Mouse (Mus musculus): Measurements from ENCODE around the gene Pcsk6. TPM values are rescaled to one million over a fixed set of nuclear protein-coding genes. Genes with fewer than 3 reads are reported as not detected.

Pcsk6 gene
- total RNA-seq, 1 experiment = 62.6 TPM

- in situ Hi-C loops (cut with MboI; ENCODE audit: low sequenced_read_pairs in 2 of 2, unreplicated experiment in 2 of 2) = no loop called here
These were observed 120.5 kb downstream of the Pcsk6 start for GRCm38 (mm10) chr7:65982057-65982456.

GRCm38 (mm10) chr7:65988249-65988648 lies 126.7 kb downstream of the Pcsk6 start:
- no peak overlapping the region for H3K27ac ChIP-seq (ENCODE audit: insufficient read depth, low read depth, low read length, poor library complexity, severe bottlenecking)
- H3K36me3 ChIP-seq (ENCODE audit: control insufficient read depth, insufficient read depth, low read length, poor library complexity, severe bottlenecking) = peaks cover 2% of the 10 kb centered on the region; the same call in 1 of the 2 replicates
- H3K9me3 ChIP-seq (ENCODE audit: control insufficient read depth, insufficient read depth, low read depth, low read length) = no peaks in the 10 kb centered on the region
- no peak overlapping the region for H3K9ac ChIP-seq (ENCODE audit: insufficient read depth, low read depth, low read length, poor library complexity, severe bottlenecking)
- in situ Hi-C loops (cut with MboI; ENCODE audit: low sequenced_read_pairs in 2 of 2, unreplicated experiment in 2 of 2) = no loop called here
- DNase-seq (ENCODE audit: low read depth, low spot score) = no peak
- no peaks in the 10 kb centered on the region for H3K4me1 ChIP-seq (ENCODE audit: control insufficient read depth in 2 of 2, insufficient read depth in 2 of 2, low read length in 2 of 2, poor library complexity in 1 of 2)
- no peak overlapping the region for H3K4me3 ChIP-seq (ENCODE audit: insufficient read depth in 1 of 2, low read depth in 1 of 2, low read length in 2 of 2, poor library complexity in 1 of 2, severe bottlenecking in 1 of 2)
- no peak for TF ChIP-seq HCFC1 (IDR thresholded peaks at IDR 0.05; ENCODE audit: borderline replicate concordance, insufficient read depth, low read length)
- TF ChIP-seq ZNF384 (IDR thresholded peaks at IDR 0.05; ENCODE audit: low read depth, low read length) = no peak
- TF ChIP-seq CHD2 (IDR thresholded peaks at IDR 0.05; ENCODE audit: low read depth, low read length) = no peak
- TF ChIP-seq ZC3H11A (IDR thresholded peaks at IDR 0.05; ENCODE audit: borderline replicate concordance, low read depth, low read length) = no peak
- no peak for TF ChIP-seq MAFK (IDR thresholded peaks at IDR 0.05; ENCODE audit: insufficient read depth, low read depth, low read length)

More at GRCm38 (mm10) chr7:65982057-65982456, 120.5 kb downstream of the Pcsk6 start:
- Histone ChIP-seq H3K4me1 (ENCODE audit: control insufficient read depth in 2 of 2, insufficient read depth in 2 of 2, low read length in 2 of 2, poor library complexity in 1 of 2) (no peaks in the 10 kb centered on the region), H3K4me3 (ENCODE audit: insufficient read depth in 1 of 2, low read depth in 1 of 2, low read length in 2 of 2, poor library complexity in 1 of 2, severe bottlenecking in 1 of 2) (no peak overlapping the region), H3K9me3 (ENCODE audit: control insufficient read depth, insufficient read depth, low read depth, low read length) (no peaks in the 10 kb centered on the region), H3K9ac (ENCODE audit: insufficient read depth, low read depth, low read length, poor library complexity, severe bottlenecking) (no peak overlapping the region), H3K36me3 (ENCODE audit: control insufficient read depth, insufficient read depth, low read length, poor library complexity, severe bottlenecking) (no peaks in the 10 kb centered on the region), H3K27ac (ENCODE audit: insufficient read depth, low read depth, low read length, poor library complexity, severe bottlenecking) (no peak overlapping the region)
- no peak for TF ChIP-seq ZC3H11A (IDR thresholded peaks at IDR 0.05; ENCODE audit: borderline replicate concordance, low read depth, low read length)
- no peak for TF ChIP-seq ZNF384 (IDR thresholded peaks at IDR 0.05; ENCODE audit: low read depth, low read length)
- TF ChIP-seq HCFC1 (IDR thresholded peaks at IDR 0.05; ENCODE audit: borderline replicate concordance, insufficient read depth, low read length) = no peak
- TF ChIP-seq MAFK (IDR thresholded peaks at IDR 0.05; ENCODE audit: insufficient read depth, low read depth, low read length) = no peak
- TF ChIP-seq CHD2 (IDR thresholded peaks at IDR 0.05; ENCODE audit: low read depth, low read length) = no peak
- DNase-seq (ENCODE audit: low read depth, low spot score) = no peak

- Histone ChIP-seq H3K27ac (ENCODE audit: insufficient read depth, low read depth, low read length, poor library complexity, severe bottlenecking) (no peak overlapping the region), H3K4me1 (ENCODE audit: control insufficient read depth in 2 of 2, insufficient read depth in 2 of 2, low read length in 2 of 2, poor library complexity in 1 of 2) (no peaks in the 10 kb centered on the region), H3K9me3 (ENCODE audit: control insufficient read depth, insufficient read depth, low read depth, low read length) (no peaks in the 10 kb centered on the region), H3K4me3 (ENCODE audit: insufficient read depth in 1 of 2, low read depth in 1 of 2, low read length in 2 of 2, poor library complexity in 1 of 2, severe bottlenecking in 1 of 2) (no peak overlapping the region), H3K36me3 (ENCODE audit: control insufficient read depth, insufficient read depth, low read length, poor library complexity, severe bottlenecking) (peaks cover 2% of the 10 kb centered on the region; the same call in 1 of the 2 replicates), H3K9ac (ENCODE audit: insufficient read depth, low read depth, low read length, poor library complexity, severe bottlenecking) (no peak overlapping the region)
- TF ChIP-seq ZNF384 (IDR thresholded peaks at IDR 0.05; ENCODE audit: low read depth, low read length) (no peak), CHD2 (IDR thresholded peaks at IDR 0.05; ENCODE audit: low read depth, low read length) (no peak), ZC3H11A (IDR thresholded peaks at IDR 0.05; ENCODE audit: borderline replicate concordance, low read depth, low read length) (no peak), MAFK (IDR thresholded peaks at IDR 0.05; ENCODE audit: insufficient read depth, low read depth, low read length) (no peak), HCFC1 (IDR thresholded peaks at IDR 0.05; ENCODE audit: borderline replicate concordance, insufficient read depth, low read length) (no peak)
- in situ Hi-C loops (cut with MboI; ENCODE audit: low sequenced_read_pairs in 2 of 2, unreplicated experiment in 2 of 2) = no loop called here
- DNase-seq (ENCODE audit: low read depth, low spot score) = no peak
These were observed 127.2 kb downstream of the Pcsk6 start for GRCm38 (mm10) chr7:65988709-65989108.

DNA sequence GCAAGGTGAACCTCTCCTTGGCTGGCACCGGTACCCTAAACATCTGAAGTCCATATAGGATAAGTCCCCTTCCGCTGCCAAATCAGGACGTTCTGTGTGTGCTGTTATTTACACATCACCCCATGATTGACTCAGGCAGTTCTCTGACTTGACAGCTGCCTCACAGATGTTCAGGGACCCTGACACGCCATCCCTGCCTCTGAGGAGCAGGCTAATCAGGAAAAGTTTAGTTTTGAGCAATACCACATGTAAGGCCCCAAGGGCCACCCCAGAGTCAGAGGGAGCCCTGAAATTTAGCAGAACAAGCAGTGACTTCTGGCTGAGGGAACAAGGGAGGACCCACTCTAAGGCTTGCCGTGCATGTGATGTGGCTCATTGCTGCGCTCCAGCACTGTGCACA lies 130.8 kb downstream of the Pcsk6 start:
- Histone ChIP-seq H3K4me3 (ENCODE audit: insufficient read depth in 1 of 2, low read depth in 1 of 2, low read length in 2 of 2, poor library complexity in 1 of 2, severe bottlenecking in 1 of 2) (no peak overlapping the region), H3K27ac (ENCODE audit: insufficient read depth, low read depth, low read length, poor library complexity, severe bottlenecking) (no peak overlapping the region), H3K9me3 (ENCODE audit: control insufficient read depth, insufficient read depth, low read depth, low read length) (no peaks in the 10 kb centered on the region), H3K4me1 (ENCODE audit: control insufficient read depth in 2 of 2, insufficient read depth in 2 of 2, low read length in 2 of 2, poor library complexity in 1 of 2) (no peaks in the 10 kb centered on the region), H3K36me3 (ENCODE audit: control insufficient read depth, insufficient read depth, low read length, poor library complexity, severe bottlenecking) (peaks cover 2% of the 10 kb centered on the region; the same call in 1 of the 2 replicates), H3K9ac (ENCODE audit: insufficient read depth, low read depth, low read length, poor library complexity, severe bottlenecking) (no peak overlapping the region)
- in situ Hi-C loops (cut with MboI; ENCODE audit: low sequenced_read_pairs in 2 of 2, unreplicated experiment in 2 of 2) = no loop called here
- TF ChIP-seq HCFC1 (IDR thresholded peaks at IDR 0.05; ENCODE audit: borderline replicate concordance, insufficient read depth, low read length) (no peak), ZC3H11A (IDR thresholded peaks at IDR 0.05; ENCODE audit: borderline replicate concordance, low read depth, low read length) (no peak), MAFK (IDR thresholded peaks at IDR 0.05; ENCODE audit: insufficient read depth, low read depth, low read length) (no peak), CHD2 (IDR thresholded peaks at IDR 0.05; ENCODE audit: low read depth, low read length) (no peak), ZNF384 (IDR thresholded peaks at IDR 0.05; ENCODE audit: low read depth, low read length) (no peak)
- no peak for DNase-seq (ENCODE audit: low read depth, low spot score)

GRCm38 (mm10) chr7:65993410-65993809 lies 131.9 kb downstream of the Pcsk6 start:
- Histone ChIP-seq H3K9ac (ENCODE audit: insufficient read depth, low read depth, low read length, poor library complexity, severe bottlenecking) (no peak overlapping the region), H3K27ac (ENCODE audit: insufficient read depth, low read depth, low read length, poor library complexity, severe bottlenecking) (no peak overlapping the region), H3K9me3 (ENCODE audit: control insufficient read depth, insufficient read depth, low read depth, low read length) (no peaks in the 10 kb centered on the region), H3K36me3 (ENCODE audit: control insufficient read depth, insufficient read depth, low read length, poor library complexity, severe bottlenecking) (no peaks in the 10 kb centered on the region; the same call in 1 of the 2 replicates), H3K4me1 (ENCODE audit: control insufficient read depth in 2 of 2, insufficient read depth in 2 of 2, low read length in 2 of 2, poor library complexity in 1 of 2) (no peaks in the 10 kb centered on the region), H3K4me3 (ENCODE audit: insufficient read depth in 1 of 2, low read depth in 1 of 2, low read length in 2 of 2, poor library complexity in 1 of 2, severe bottlenecking in 1 of 2) (no peak overlapping the region)
- in situ Hi-C loops (cut with MboI; ENCODE audit: low sequenced_read_pairs in 2 of 2, unreplicated experiment in 2 of 2) = no loop called here
- TF ChIP-seq MAFK (IDR thresholded peaks at IDR 0.05; ENCODE audit: insufficient read depth, low read depth, low read length) = no peak
- TF ChIP-seq ZC3H11A (IDR thresholded peaks at IDR 0.05; ENCODE audit: borderline replicate concordance, low read depth, low read length) = no peak
- no peak for TF ChIP-seq ZNF384 (IDR thresholded peaks at IDR 0.05; ENCODE audit: low read depth, low read length)
- TF ChIP-seq CHD2 (IDR thresholded peaks at IDR 0.05; ENCODE audit: low read depth, low read length) = no peak
- TF ChIP-seq HCFC1 (IDR thresholded peaks at IDR 0.05; ENCODE audit: borderline replicate concordance, insufficient read depth, low read length) = no peak
- no peak for DNase-seq (ENCODE audit: low read depth, low spot score)

Measured in ES-E14 (cell line).